Mouse (Mus musculus) liver, postnatal 0 days (tissue): Measurements from ENCODE around the gene Npcd. TPM values are rescaled to one million over a fixed set of nuclear protein-coding genes. Genes with fewer than 3 reads are reported as not detected.
A peak's percentile ranks its signal among the peaks of the same experiment; 100 is the strongest.

Experiments used
- ATAC-seq: fragments of 200-750 bp; cut with Nextera tagmentation; 2 replicates; pipeline ENCODE4 v1.8.0; 2017; ENCODE audit warnings: mild to moderate bottlenecking, moderate library complexity
- DNase-seq: peaks from one replicate; pipeline ENCODE4 v3.0.0-alpha.2; 2016
- H3K27ac ChIP-seq: fragments of 300-500 bp; sonication (generic); 2 replicates; pipeline ENCODE4 v1.5.1; 2014; ENCODE audit warnings: antibody characterized with exemption, moderate library complexity, mild to moderate bottlenecking, low read depth
- H3K27me3 ChIP-seq: fragments of 300-500 bp; sonication (generic); 2 replicates; pipeline ENCODE4 v1.6.1; 2014; ENCODE audit warnings: low read length, control low read depth, mixed read lengths; ENCODE audit not compliant: insufficient read depth
- H3K36me3 ChIP-seq: fragments of 300-500 bp; sonication (generic); replicated peaks from 2 replicates; pipeline ENCODE4 v1.6.1; 2014; ENCODE audit warnings: mild to moderate bottlenecking, control low read depth, low read length, moderate library complexity, mixed read lengths; ENCODE audit not compliant: insufficient read depth
- H3K4me1 ChIP-seq: fragments of 300-500 bp; sonication (generic); 2 replicates; pipeline ENCODE4 v1.6.1; 2014; ENCODE audit warnings: antibody characterized with exemption, mild to moderate bottlenecking, control low read depth; ENCODE audit not compliant: insufficient read depth
- H3K4me2 ChIP-seq: fragments of 300-500 bp; sonication (generic); 2 replicates; pipeline ENCODE4 v1.6.1; 2014; ENCODE audit warnings: low read depth, mild to moderate bottlenecking, low read length, moderate library complexity, mixed read lengths
- H3K4me3 ChIP-seq: fragments of 300-500 bp; sonication (generic); 2 replicates; pipeline ENCODE4 v1.5.1; 2014; ENCODE audit warnings: low read depth, low read length
- H3K9ac ChIP-seq: fragments of 300-500 bp; sonication (generic); replicated peaks from 2 replicates; pipeline ENCODE4 v1.6.1; 2014; ENCODE audit warnings: mild to moderate bottlenecking, moderate library complexity
- H3K9me3 ChIP-seq: fragments of 300-500 bp; sonication (generic); 2 replicates; pipeline ENCODE4 v1.6.1; 2016; ENCODE audit warnings: mild to moderate bottlenecking, control low read depth, low read length, mixed read lengths
- CTCF ChIP-seq: sonication (generic); IDR thresholded peaks from 2 replicates; pipeline ENCODE4 v1.5.1; 2016; ENCODE audit warnings: antibody characterized with exemption, low read depth
- EP300 ChIP-seq: IDR thresholded peaks from 2 replicates; pipeline ENCODE4 v1.6.1; 2016; ENCODE audit warnings: antibody characterized with exemption, low read depth, mild to moderate bottlenecking
- WGBS: fragments of 180-500 bp; shearing (Covaris S2); extraction: QIAGEN DNeasy Blood & Tissue Kit; methylation state at CpG from one replicate; pipeline ENCODE4 v1.1.7; 2014; ENCODE audit not compliant: insufficient replicate concordance; 5-methylcytosine and 5-hydroxymethylcytosine counted together
- polyA plus RNA-seq: library from polyadenylated mRNA; unstranded; fragments of >200 nt; fragmentation: Nextera tagmentation; extraction: Ambion mirVana; gene quantifications from 2 replicates; pipeline ENCODE4 v1.2.1, GENCODE M21; 2015

Npcd gene
- polyA plus RNA-seq, 1 experiment from 2014 or later: not detected

DNA sequence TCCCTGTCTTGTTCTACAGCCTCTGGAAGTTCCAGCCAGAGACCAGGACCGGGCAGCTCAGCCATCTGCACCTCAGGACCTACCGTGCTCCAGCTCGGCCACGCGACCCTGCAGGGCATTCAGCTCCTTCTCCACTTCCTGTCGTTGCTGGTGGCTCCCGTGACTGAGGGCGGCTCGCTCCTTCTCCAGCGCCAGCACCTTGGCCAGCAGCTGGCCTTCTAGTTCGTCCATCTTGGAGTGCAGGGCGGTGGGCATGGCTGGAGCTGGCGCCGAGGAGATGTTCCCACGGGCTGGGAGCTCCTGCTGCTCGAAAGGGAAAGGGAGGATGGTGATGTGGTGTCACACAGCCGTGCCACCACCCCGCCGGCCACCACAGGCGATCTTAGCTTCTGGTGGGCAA lies 39.9 kb downstream of the Npcd start:
- Histone ChIP-seq H3K36me3 (no peaks in the 10 kb centered on the region), H3K27ac (no peak overlapping the region), H3K4me2 (no peak overlapping the region), H3K9me3 (no peaks in the 10 kb centered on the region), H3K4me3 (no peak overlapping the region), H3K9ac (no peak overlapping the region), H3K4me1 (no peaks in the 10 kb centered on the region), H3K27me3 (peaks cover 9% of the 10 kb centered on the region; the same call in 1 of the 2 replicates)
- TF ChIP-seq CTCF (no peak), EP300 (no peak)
- 16% methylated on average over 20 of the region's 20 CpGs for WGBS
- DNase-seq (no peak), ATAC-seq (no peak)

DNA sequence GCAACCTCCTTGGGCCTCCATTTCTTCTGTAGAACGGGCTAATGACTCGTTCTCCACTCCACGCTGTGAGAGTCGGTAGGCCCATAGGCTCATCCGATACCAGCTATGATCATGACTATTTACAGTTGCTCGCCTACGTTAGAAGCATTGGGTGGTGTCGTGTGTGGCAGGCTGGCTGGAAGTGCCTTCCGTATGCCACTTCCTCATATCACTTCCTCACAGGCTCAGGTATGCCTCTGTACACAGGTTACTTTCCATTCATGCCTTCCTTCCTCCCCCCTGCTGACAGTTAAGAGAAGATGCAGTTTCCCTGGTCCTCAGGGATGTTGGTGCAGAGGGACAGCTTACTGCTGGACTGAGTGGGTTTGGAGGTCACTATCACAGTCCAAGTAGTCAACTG lies 41.0 kb downstream of the Npcd start:
- TF ChIP-seq EP300 (no peak), CTCF (no peak)
- DNase-seq (no peak), ATAC-seq (no peak)
- no peak overlapping the region for H3K4me2 ChIP-seq
- no peaks in the 10 kb centered on the region for H3K4me1 ChIP-seq
- WGBS: 71% methylated on average over 9 of the region's 9 CpGs
- no peak overlapping the region for H3K9ac ChIP-seq
- H3K27me3 ChIP-seq: peaks cover 9% of the 10 kb centered on the region; the same call in 1 of the 2 replicates
- no peaks in the 10 kb centered on the region for H3K9me3 ChIP-seq
- H3K4me3 ChIP-seq: no peak overlapping the region
- no peaks in the 10 kb centered on the region for H3K36me3 ChIP-seq
- H3K27ac ChIP-seq: no peak overlapping the region

DNA sequence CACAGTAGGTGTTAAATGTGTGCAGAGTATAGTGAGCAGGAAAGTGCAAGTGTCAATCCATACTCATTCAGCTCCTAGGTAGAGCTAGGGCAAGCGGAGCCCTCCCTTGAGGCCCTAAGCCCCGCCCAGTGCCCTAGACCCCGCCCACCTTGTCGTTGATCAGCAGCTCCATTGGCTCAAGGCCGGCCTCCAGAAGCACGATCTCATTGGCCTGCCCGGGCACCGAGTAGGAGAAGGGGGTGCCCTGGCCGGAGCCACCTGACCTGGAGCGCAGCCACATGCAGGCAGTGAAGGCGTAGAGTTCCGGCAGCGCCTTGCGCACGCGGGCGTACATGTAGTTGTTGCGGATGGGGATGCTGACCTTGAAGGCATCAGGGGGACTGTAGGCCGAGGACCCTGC lies 41.6 kb downstream of the Npcd start:
- Histone ChIP-seq H3K4me2 (no peak overlapping the region), H3K27ac (no peak overlapping the region), H3K27me3 (peaks cover 9% of the 10 kb centered on the region; the same call in 1 of the 2 replicates), H3K9me3 (no peaks in the 10 kb centered on the region), H3K36me3 (no peaks in the 10 kb centered on the region), H3K4me3 (no peak overlapping the region), H3K4me1 (no peaks in the 10 kb centered on the region), H3K9ac (no peak overlapping the region)
- DNase-seq (no peak), ATAC-seq (no peak)
- WGBS: 25% methylated on average over 19 of the region's 19 CpGs
- TF ChIP-seq CTCF (no peak), EP300 (no peak)

DNA sequence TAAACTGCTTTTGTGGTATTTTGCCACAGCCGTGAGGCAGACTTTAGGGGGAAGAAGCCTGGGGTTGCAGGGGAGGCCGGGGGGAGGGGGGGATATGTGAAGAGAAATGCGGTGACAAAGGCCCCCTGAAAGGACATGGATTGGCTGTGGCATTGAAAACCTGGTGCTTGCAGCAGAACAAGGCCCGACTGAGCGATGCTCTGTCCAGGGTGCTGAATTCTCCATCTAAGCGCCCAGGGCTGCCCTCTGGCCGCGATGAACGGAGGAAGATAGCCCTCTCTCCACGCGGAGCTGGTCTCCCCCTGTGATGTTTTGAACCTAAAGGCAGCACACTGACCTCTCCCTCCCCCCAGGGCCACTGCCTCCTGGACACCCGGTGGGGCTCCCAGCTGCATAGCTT lies 42.5 kb downstream of the Npcd start:
- Histone ChIP-seq H3K4me2 (no peak overlapping the region), H3K36me3 (no peaks in the 10 kb centered on the region), H3K27ac (no peak overlapping the region), H3K27me3 (peaks cover 10% of the 10 kb centered on the region; the same call in 1 of the 2 replicates), H3K9ac (no peak overlapping the region), H3K4me1 (no peaks in the 10 kb centered on the region), H3K4me3 (no peak overlapping the region), H3K9me3 (no peaks in the 10 kb centered on the region)
- TF ChIP-seq EP300 (no peak), CTCF (peak; percentile 25)
- ATAC-seq: no peak
- WGBS: 4% methylated on average over 12 of the region's 12 CpGs
- peak; percentile 75 for DNase-seq

DNA sequence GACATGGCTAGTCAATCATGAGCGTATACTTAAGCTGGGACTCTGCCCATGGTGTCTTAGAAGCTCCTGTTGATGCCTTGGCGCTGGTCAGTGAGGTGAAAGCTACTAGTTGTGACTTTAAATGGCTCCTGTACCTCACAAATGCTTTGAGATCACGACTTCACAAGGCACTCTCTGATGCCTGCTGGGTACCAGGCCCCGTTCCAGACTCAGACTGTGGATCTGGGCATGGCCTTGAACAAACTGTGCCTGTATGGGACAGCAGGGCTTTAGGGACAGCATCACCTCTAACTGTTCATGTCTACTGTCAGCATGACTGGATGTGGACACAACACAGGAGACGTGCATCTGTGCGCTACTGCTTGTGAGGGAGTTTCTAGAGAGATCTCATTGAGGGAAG lies 43.1 kb downstream of the Npcd start:
- TF ChIP-seq EP300 (no peak), CTCF (no peak)

DNA sequence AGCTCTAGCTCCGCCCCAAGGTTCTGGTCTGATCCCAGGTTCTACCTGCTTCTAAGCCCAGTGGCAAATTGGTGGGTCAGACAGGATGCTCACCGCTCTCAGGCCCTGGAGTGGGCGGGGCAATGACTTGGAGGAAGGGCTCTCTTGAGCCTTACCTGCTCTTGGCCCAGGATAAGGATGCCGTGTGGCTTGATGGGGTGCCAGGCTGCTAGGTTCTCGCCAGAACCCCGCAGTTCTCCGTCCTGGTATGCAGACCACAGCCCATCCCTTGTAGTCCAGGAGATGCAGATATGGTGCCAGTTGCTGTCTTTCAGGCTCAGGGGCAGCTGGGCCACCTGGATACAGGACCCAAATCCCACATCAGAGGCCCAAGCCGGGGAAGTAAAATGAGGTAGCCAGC lies 43.9 kb downstream of the Npcd start:
- H3K27me3 ChIP-seq: peaks cover 13% of the 10 kb centered on the region; the same call in 1 of the 2 replicates
- WGBS: 42% methylated on average over 8 of the region's 8 CpGs

More for the DNA sequence above, 43.1 kb downstream of the Npcd start:
- WGBS: 74% methylated on average over 6 of the region's 6 CpGs
- ATAC-seq: no peak
- Histone ChIP-seq H3K9me3 (no peaks in the 10 kb centered on the region), H3K27me3 (peaks cover 13% of the 10 kb centered on the region; the same call in 1 of the 2 replicates), H3K9ac (no peak overlapping the region), H3K36me3 (no peaks in the 10 kb centered on the region), H3K27ac (no peak overlapping the region), H3K4me2 (no peak overlapping the region), H3K4me1 (no peaks in the 10 kb centered on the region), H3K4me3 (no peak overlapping the region)
- DNase-seq: no peak

DNA sequence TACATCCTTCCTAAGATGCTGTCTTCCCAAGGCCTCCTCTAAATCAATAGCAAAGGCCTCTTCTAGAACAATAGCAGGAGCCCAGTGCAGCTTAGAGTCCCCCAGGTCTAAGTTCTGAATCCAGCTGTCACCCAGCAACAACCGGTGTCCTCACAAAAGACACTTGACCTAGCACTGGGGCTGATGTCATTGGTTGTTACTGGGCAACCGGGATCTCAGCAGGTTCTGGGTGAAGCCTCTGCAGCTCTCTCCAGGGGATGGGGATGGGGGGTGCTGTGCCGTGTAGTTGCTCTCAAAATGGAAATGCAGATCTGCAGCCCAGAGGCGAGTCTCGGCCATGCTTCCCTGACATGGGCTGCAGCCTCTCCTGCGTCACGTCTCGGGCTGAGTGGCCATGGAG lies 46.2 kb downstream of the Npcd start:
- Histone ChIP-seq H3K27ac (no peak overlapping the region), H3K27me3 (peaks cover 12% of the 10 kb centered on the region; the same call in 1 of the 2 replicates), H3K4me1 (no peaks in the 10 kb centered on the region), H3K4me3 (no peak overlapping the region), H3K9me3 (no peaks in the 10 kb centered on the region), H3K9ac (no peak overlapping the region), H3K4me2 (no peak overlapping the region), H3K36me3 (no peaks in the 10 kb centered on the region)
- WGBS: 61% methylated on average over 8 of the region's 8 CpGs
- no peak for DNase-seq
- ATAC-seq: no peak
- TF ChIP-seq EP300 (no peak), CTCF (no peak)

More for the DNA sequence above, 43.9 kb downstream of the Npcd start:
- Histone ChIP-seq H3K36me3 (no peaks in the 10 kb centered on the region), H3K4me3 (no peak overlapping the region), H3K9me3 (no peaks in the 10 kb centered on the region), H3K27ac (no peak overlapping the region), H3K4me2 (no peak overlapping the region), H3K9ac (no peak overlapping the region), H3K4me1 (no peaks in the 10 kb centered on the region)
- TF ChIP-seq CTCF: no peak
- TF ChIP-seq EP300: no peak
- DNase-seq: no peak
- no peak for ATAC-seq
